Mouse (Mus musculus) liver, postnatal 0 days (tissue): ENCODE measurements around the gene Gcn1l1.
A peak's percentile ranks its signal among the peaks of the same experiment; 100 is the strongest.

Experiments used
- CTCF ChIP-seq: sonication (generic); IDR thresholded peaks from 2 replicates; pipeline ENCODE4 v1.5.1; 2016; ENCODE audit warnings: antibody characterized with exemption, low read depth
- EP300 ChIP-seq: IDR thresholded peaks from 2 replicates; pipeline ENCODE4 v1.6.1; 2016; ENCODE audit warnings: antibody characterized with exemption, low read depth, mild to moderate bottlenecking

DNA sequence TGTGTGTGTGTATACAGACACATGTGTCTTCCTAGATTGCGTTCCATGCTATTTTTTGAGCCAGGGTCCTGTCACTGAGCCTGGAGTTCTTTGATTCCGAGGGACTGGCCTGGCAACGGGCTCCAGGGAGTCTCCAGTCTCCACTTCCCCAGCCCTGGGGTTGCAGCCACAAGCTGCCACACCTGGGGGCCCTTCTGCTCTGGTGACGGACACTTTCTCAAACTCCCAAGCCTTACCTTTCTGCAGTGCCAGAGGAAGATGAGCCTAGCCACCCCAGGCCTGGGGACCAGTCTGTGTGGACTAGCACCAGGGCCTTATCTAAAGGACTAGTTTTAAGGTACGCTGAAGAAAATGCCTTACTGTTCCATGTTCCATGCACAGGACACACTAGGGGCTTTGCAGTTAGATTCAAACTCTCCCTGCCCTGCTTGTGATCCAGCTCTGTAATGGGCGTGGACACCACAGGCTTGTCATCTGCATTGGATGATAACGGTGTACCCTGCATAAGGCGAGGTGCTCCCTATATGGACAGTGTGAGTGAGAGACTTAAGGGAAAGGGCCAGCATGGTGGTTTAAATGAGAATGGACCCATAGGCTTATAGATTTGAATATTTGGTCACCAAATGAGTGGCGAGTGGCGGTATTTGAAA, 61.3 kb downstream of the Gcn1l1 start:
- TF ChIP-seq CTCF (no peak), EP300 (peak; percentile 62)
